Comparison of ENCODE assay signal across 38 mouse cellular contexts in the genomic region with DNA sequence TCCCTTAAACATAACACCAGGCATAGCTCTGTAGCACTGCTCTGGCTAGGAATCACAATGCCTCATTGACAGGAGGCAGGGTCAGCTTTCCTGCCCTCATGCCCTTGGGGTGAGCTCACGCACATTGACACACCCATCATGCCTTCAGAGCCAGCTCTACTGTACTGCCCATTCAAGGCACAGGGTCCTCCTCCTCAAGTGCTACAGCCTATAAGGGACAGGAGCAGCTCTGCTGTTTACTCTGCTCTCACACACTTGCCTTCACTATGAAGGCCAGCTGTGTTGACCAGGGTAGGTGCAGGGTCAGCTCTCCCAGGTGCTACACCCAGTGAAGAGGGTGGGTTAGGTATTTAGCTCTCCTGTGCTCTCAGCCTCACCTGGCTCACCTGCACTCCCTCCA. TPM values are rescaled to one million over a fixed set of nuclear protein-coding genes. Genes with fewer than 3 reads are reported as not detected.
DNase-seq lines count a peak whose midpoint lies in the region; ATAC-seq and TF ChIP-seq lines count a peak whose summit lies in the region.
"Had no signal": no experiment of that assay in that cellular context is flagged by ENCODE, and none has a peak within 500 bp of the region (broad histone marks: within the 10 kb centered on the region; RNA-seq: fewer than 3 reads in every experiment).

No protein-coding gene starts in this region.

- H3K4me2 ChIP-seq in hindbrain, embryonic 11.5 days (replicated peaks; ENCODE audit: low read depth, low read length), result no peak overlapping the region
- H3K4me2 ChIP-seq in hindbrain, postnatal 0 days (ENCODE audit: low read depth, low read length), result no peak overlapping the region
- H3K4me2 ChIP-seq in lung, embryonic 16.5 days (ENCODE audit: low read depth, low read length), result no peak overlapping the region
- H3K4me2 ChIP-seq: embryonic facial prominence, embryonic 13.5 days; heart, embryonic 12.5 days; hindbrain, embryonic 15.5 days; neural tube, embryonic 12.5 days had no signal

- H3K27me3 ChIP-seq in hindbrain, embryonic 11.5 days (ENCODE audit: control insufficient read depth, insufficient read depth, low read length), result no peaks in the 10 kb centered on the region
- H3K27me3 ChIP-seq in hindbrain, postnatal 0 days (ENCODE audit: insufficient read depth, low read length), result no peaks in the 10 kb centered on the region
- H3K27me3 ChIP-seq in lung, embryonic 16.5 days (ENCODE audit: control insufficient read depth, insufficient read depth, low read depth, low read length), result no peaks in the 10 kb centered on the region
- H3K27me3 ChIP-seq in testis, adult 2 months (ENCODE audit: control insufficient read depth, insufficient read depth, low read length), result no peaks in the 10 kb centered on the region
- H3K27me3 ChIP-seq: CH12.LX; embryonic facial prominence, embryonic 13.5 days; heart, embryonic 12.5 days; hindbrain, embryonic 15.5 days; neural tube, embryonic 12.5 days had no signal

- no peaks in the 10 kb centered on the region for H3K36me3 ChIP-seq in hindbrain, embryonic 11.5 days (ENCODE audit: control insufficient read depth, insufficient read depth, low read length)
- no peaks in the 10 kb centered on the region for H3K36me3 ChIP-seq in hindbrain, postnatal 0 days (ENCODE audit: insufficient read depth, low read length)
- H3K36me3 ChIP-seq in lung, embryonic 16.5 days (ENCODE audit: control insufficient read depth, insufficient read depth, low read length), result no peaks in the 10 kb centered on the region
- peaks cover 2% of the 10 kb centered on the region; the same call in 1 of the 2 replicates for H3K36me3 ChIP-seq in testis, adult 2 months (ENCODE audit: control insufficient read depth, insufficient read depth, low read length)
- H3K36me3 ChIP-seq: embryonic facial prominence, embryonic 13.5 days; heart, embryonic 12.5 days; hindbrain, embryonic 15.5 days; neural tube, embryonic 12.5 days had no signal

- H3K9me3 ChIP-seq in hindbrain, embryonic 11.5 days (ENCODE audit: control insufficient read depth, low read length), result no peaks in the 10 kb centered on the region
- H3K9me3 ChIP-seq in hindbrain, postnatal 0 days (ENCODE audit: low read length), result no peaks in the 10 kb centered on the region
- no peaks in the 10 kb centered on the region for H3K9me3 ChIP-seq in lung, embryonic 16.5 days (ENCODE audit: control insufficient read depth, low read length)
- H3K9me3 ChIP-seq: embryonic facial prominence, embryonic 13.5 days; heart, embryonic 12.5 days; hindbrain, embryonic 15.5 days; neural tube, embryonic 12.5 days had no signal

- peak; percentile 40; the same call in 1 of the 2 replicates for ATAC-seq in hindbrain, embryonic 11.5 days (ENCODE audit: low FRiP score)
- ATAC-seq in hindbrain, postnatal 0 days, result no peak
- ATAC-seq in lung, embryonic 16.5 days (ENCODE audit: low read depth), result peak; percentile 67
- ATAC-seq: forebrain, embryonic 16.5 days had no signal

- no peak overlapping the region for H3K4me3 ChIP-seq in hindbrain, embryonic 11.5 days (ENCODE audit: low read depth, low read length)
- no peak overlapping the region for H3K4me3 ChIP-seq in hindbrain, postnatal 0 days (ENCODE audit: low read length)
- no peak overlapping the region for H3K4me3 ChIP-seq in lung, embryonic 16.5 days (ENCODE audit: low read length)
- no peak overlapping the region for H3K4me3 ChIP-seq in lung, adult 2 months (replicated peaks; ENCODE audit: extremely low read depth, low read depth, low read length)
- peak overlapping the region; percentile 66 for H3K4me3 ChIP-seq in testis, adult 2 months (ENCODE audit: control insufficient read depth, low read depth, low read length)
- H3K4me3 ChIP-seq: embryonic facial prominence, embryonic 13.5 days; heart, adult 2 months; heart, embryonic 12.5 days; hindbrain, embryonic 15.5 days; myocyte; neural tube, embryonic 12.5 days had no signal

- no peaks in the 10 kb centered on the region for H3K4me1 ChIP-seq in hindbrain, embryonic 11.5 days (replicated peaks; ENCODE audit: control insufficient read depth, insufficient read depth, low read length)
- H3K4me1 ChIP-seq in hindbrain, postnatal 0 days (ENCODE audit: insufficient read depth, low read length), result no peaks in the 10 kb centered on the region
- H3K4me1 ChIP-seq in lung, embryonic 16.5 days (replicated peaks; ENCODE audit: control insufficient read depth, insufficient read depth, low read length), result no peaks in the 10 kb centered on the region
- H3K4me1 ChIP-seq in lung, adult 2 months (ENCODE audit: control insufficient read depth, insufficient read depth, low read length), result no peaks in the 10 kb centered on the region
- no peaks in the 10 kb centered on the region for H3K4me1 ChIP-seq in testis, adult 2 months (ENCODE audit: control insufficient read depth, insufficient read depth, low read length)
- H3K4me1 ChIP-seq: embryonic facial prominence, embryonic 13.5 days; heart, embryonic 12.5 days; hindbrain, embryonic 15.5 days; neural tube, embryonic 12.5 days had no signal

- WGBS in hindbrain, embryonic 11.5 days, result 60% methylated on average over 1 of the region's 1 CpGs
- 83% methylated on average over 1 of the region's 1 CpGs for WGBS in hindbrain, postnatal 0 days
- WGBS in lung, embryonic 16.5 days, result 47% methylated on average over 1 of the region's 1 CpGs
- 54% methylated on average over 1 of the region's 1 CpGs for WGBS in lung, adult 2 months

- H3K9ac ChIP-seq in hindbrain, embryonic 11.5 days (ENCODE audit: low read depth, low read length), result no peak overlapping the region
- no peak overlapping the region for H3K9ac ChIP-seq in hindbrain, postnatal 0 days (replicated peaks; ENCODE audit: low read length)
- H3K9ac ChIP-seq in lung, embryonic 16.5 days (ENCODE audit: low read length), result no peak overlapping the region
- H3K9ac ChIP-seq: embryonic facial prominence, embryonic 13.5 days; heart, embryonic 12.5 days; hindbrain, embryonic 15.5 days; liver, embryonic 14.5 days; neural tube, embryonic 12.5 days had no signal

- no peak for TF ChIP-seq CTCF in hindbrain, postnatal 0 days (IDR thresholded peaks at IDR 0.05; ENCODE audit: low read depth)
- no peak for TF ChIP-seq CTCF in lung, adult 2 months (IDR thresholded peaks at IDR 0.05; ENCODE audit: insufficient read depth, low read length)
- no peak for TF ChIP-seq CTCF in testis, adult 2 months (IDR thresholded peaks at IDR 0.05; ENCODE audit: control insufficient read depth, insufficient read depth, insufficient replicate concordance, low read depth, low read length)

- DNase-seq in hindbrain, embryonic 11.5 days (ENCODE audit: low spot score), result no peak
- no peak for DNase-seq in hindbrain, postnatal 0 days (ENCODE audit: low spot score)
- DNase-seq in lung, adult 2 months, result no peak
- no peak for DNase-seq in testis, postnatal 14 days (ENCODE audit: low spot score)
- no peak for DNase-seq in thymus, postnatal 4 days
- DNase-seq in layer of hippocampus, adult 9-10 months (ENCODE audit: low spot score), result no peak
- DNase-seq: adrenal gland, postnatal 14 days; cerebellum, adult 18-20 months; cerebellum, postnatal 10 days; heart, adult 2 months; kidney, adult 8-10 months; kidney, postnatal 10 days; liver; lung, postnatal 14 days; right cerebral cortex, adult 18-20 months; spleen, adult 18-20 months; thymus, adult 18-20 months; thymus, postnatal 25 days had no signal

- no peak overlapping the region for H3K27ac ChIP-seq in hindbrain, embryonic 11.5 days (ENCODE audit: low read depth, low read length)
- no peak overlapping the region for H3K27ac ChIP-seq in hindbrain, postnatal 0 days
- H3K27ac ChIP-seq in lung, embryonic 16.5 days (ENCODE audit: low read length), result no peak overlapping the region
- peak overlapping the region; percentile 66 for H3K27ac ChIP-seq in testis, adult 2 months (ENCODE audit: control insufficient read depth, insufficient read depth, low read depth, low read length)
- H3K27ac ChIP-seq: embryonic facial prominence, embryonic 13.5 days; heart, adult 2 months; hindbrain, embryonic 15.5 days; liver, embryonic 14.5 days; neural tube, embryonic 12.5 days had no signal

- no peak for TF ChIP-seq POLR2A in lung, adult 2 months (IDR thresholded peaks at IDR 0.05; ENCODE audit: borderline replicate concordance, extremely low read depth, low read depth, low read length)
- peak; percentile 56; the same call in 1 of the 2 replicates for TF ChIP-seq POLR2A in testis, adult 2 months (IDR thresholded peaks at IDR 0.05; ENCODE audit: control insufficient read depth, low read depth, low read length)

RNA-seq across cellular contexts. Expression of gene Lrriq3, which starts 12.7 kb away (rescaled TPM):
- 1.4 and 1.5 TPM in 2 replicates for polyA plus RNA-seq in hindbrain, embryonic 11.5 days (2014; fragmentation: Nextera tagmentation; extraction: Ambion mirVana)
- total RNA-seq in hindbrain, postnatal 0 days (2014; rRNA removed), result 0.36 and 0.42 TPM in 2 replicates
- polyA plus RNA-seq in hindbrain, postnatal 0 days (2015; fragmentation: Nextera tagmentation; extraction: Ambion mirVana), result 1.1 TPM in 2 replicates
- 0.96 and 1.1 TPM in 2 replicates for polyA plus RNA-seq in lung, embryonic 16.5 days (2015; fragmentation: Nextera tagmentation; extraction: Ambion mirVana)
- polyA plus RNA-seq in lung, adult 2 months (2012; rRNA removed), result 0.22 and 0.34 TPM in 2 replicates
- polyA plus RNA-seq in testis, adult 2 months (2012; rRNA removed), result 43.6 and 51.5 TPM in 2 replicates
- total RNA-seq: megakaryocyte-erythroid progenitor cell, adult 5-6 weeks had no signal

RNA-seq across cellular contexts. Expression of gene Fpgt, which starts 12.8 kb away (rescaled TPM):
- 20.1 and 20.5 TPM in 2 replicates for polyA plus RNA-seq in hindbrain, embryonic 11.5 days (2014; fragmentation: Nextera tagmentation; extraction: Ambion mirVana)
- 26.9 and 28.0 TPM in 2 replicates for total RNA-seq in hindbrain, postnatal 0 days (2014; rRNA removed)
- 14.4 and 16.8 TPM in 2 replicates for polyA plus RNA-seq in hindbrain, postnatal 0 days (2015; fragmentation: Nextera tagmentation; extraction: Ambion mirVana)
- polyA plus RNA-seq in lung, embryonic 16.5 days (2015; fragmentation: Nextera tagmentation; extraction: Ambion mirVana), result 15.6 and 17.4 TPM in 2 replicates
- 8.2 and 13.0 TPM in 2 replicates for polyA plus RNA-seq in lung, adult 2 months (2012; rRNA removed)
- 8.2 and 12.5 TPM in 2 replicates for polyA plus RNA-seq in testis, adult 2 months (2012; rRNA removed)

RNA-seq across cellular contexts. Expression of gene Tnni3k, which starts 50.8 kb away (rescaled TPM):
- polyA plus RNA-seq in hindbrain, embryonic 11.5 days (2014; fragmentation: Nextera tagmentation; extraction: Ambion mirVana), result 0.05 and 0.10 TPM in 2 replicates
- total RNA-seq in hindbrain, postnatal 0 days (2014; rRNA removed), result not detected in 2 replicates
- 0.05 and 0.13 TPM in 2 replicates for polyA plus RNA-seq in hindbrain, postnatal 0 days (2015; fragmentation: Nextera tagmentation; extraction: Ambion mirVana)
- 0.77 and 1.1 TPM in 2 replicates for polyA plus RNA-seq in lung, embryonic 16.5 days (2015; fragmentation: Nextera tagmentation; extraction: Ambion mirVana)
- 0.70 and 1.3 TPM in 2 replicates for polyA plus RNA-seq in lung, adult 2 months (2012; rRNA removed)
- not detected in 2 replicates for polyA plus RNA-seq in testis, adult 2 months (2012; rRNA removed)
- total RNA-seq: adrenal gland, postnatal 14 days; common myeloid progenitor, adult 5-6 weeks; ES-E14; gastrocnemius, adult 8-10 months; gastrocnemius, postnatal 4 days; hematopoietic stem cell, adult 5-6 weeks; megakaryocyte-erythroid progenitor cell, adult 5-6 weeks; midbrain, postnatal 0 days had no signal
- polyA plus RNA-seq: forebrain, embryonic 11.5 days; intestine, embryonic 14.5 days; limb, embryonic 11.5 days; liver, embryonic 14.5 days; midbrain, postnatal 0 days; neural tube, embryonic 12.5 days had no signal

Comparison
In these comparisons a context has a peak if more than half of its experiments do, and no peak if none do; other contexts are left out.
1. RNA of gene Lrriq3, which starts 12.7 kb away (polyA plus RNA-seq): 43.6 to 51.5 TPM in testis, adult 2 months; 1.4 to 1.5 TPM in hindbrain, embryonic 11.5 days, 0.96 to 1.1 TPM in lung, embryonic 16.5 days, 1.1 TPM in hindbrain, postnatal 0 days and 0.22 to 0.34 TPM in lung, adult 2 months; every median in the first group is over 10 times any median in the second.